Mouse (Mus musculus) limb, embryonic 12.5 days (tissue): Measurements from ENCODE around the gene Ubl7. TPM values are rescaled to one million over a fixed set of nuclear protein-coding genes. Genes with fewer than 3 reads are reported as not detected.

Source experiments
- ATAC-seq: fragments of 200-750 bp; cut with Nextera tagmentation; 2 replicates; pipeline ENCODE4 v1.8.0; 2017; ENCODE audit warnings: low read depth, moderate TSS enrichment; ENCODE audit not compliant: insufficient number of reproducible peaks, insufficient read depth, low FRiP score, low TSS enrichment
- H3K27ac ChIP-seq: fragments of 300-500 bp; sonication (generic); 2 replicates; pipeline ENCODE4 v1.5.1; 2016; ENCODE audit warnings: mild to moderate bottlenecking, moderate library complexity
- H3K27me3 ChIP-seq: fragments of 300-500 bp; sonication (generic); 2 replicates; pipeline ENCODE4 v1.6.1; 2016; ENCODE audit warnings: mild to moderate bottlenecking, moderate library complexity
- H3K36me3 ChIP-seq: fragments of 300-500 bp; sonication (generic); 2 replicates; pipeline ENCODE4 v1.6.1; 2016; ENCODE audit warnings: mild to moderate bottlenecking, moderate library complexity
- H3K4me1 ChIP-seq: fragments of 300-500 bp; sonication (generic); replicated peaks from 2 replicates; pipeline ENCODE4 v1.6.1; 2016
- H3K4me2 ChIP-seq: fragments of 300-500 bp; sonication (generic); 2 replicates; pipeline ENCODE4 v1.6.1; 2016; ENCODE audit warnings: mild to moderate bottlenecking, moderate library complexity
- H3K4me3 ChIP-seq: fragments of 300-500 bp; sonication (generic); replicated peaks from 2 replicates; pipeline ENCODE4 v1.5.1; 2016; ENCODE audit warnings: mild to moderate bottlenecking
- H3K9ac ChIP-seq: fragments of 300-500 bp; sonication (generic); replicated peaks from 2 replicates; pipeline ENCODE4 v1.6.1; 2016; ENCODE audit warnings: mild to moderate bottlenecking, moderate library complexity
- H3K9me3 ChIP-seq: fragments of 300-500 bp; sonication (generic); 2 replicates; pipeline ENCODE4 v1.6.1; 2016; ENCODE audit warnings: mild to moderate bottlenecking, moderate library complexity
- WGBS: fragments of 180-500 bp; shearing (Covaris S2); methylation state at CpG from one replicate; pipeline ENCODE4 v1.1.7; 2016; 5-methylcytosine and 5-hydroxymethylcytosine counted together
- polyA plus RNA-seq: library from polyadenylated mRNA; unstranded; fragments of >200 nt; fragmentation: Nextera tagmentation; extraction: Ambion mirVana; gene quantifications from 2 replicates; pipeline ENCODE4 v1.2.1, GENCODE M21; 2016

Ubl7 gene
- polyA plus RNA-seq, 1 experiment from 2014 or later: 124 TPM

- 42% methylated on average over 8 of the region's 8 CpGs for WGBS
- Histone ChIP-seq H3K9me3 (no peaks in the 10 kb centered on the region), H3K36me3 (no peaks in the 10 kb centered on the region), H3K27ac (no peak overlapping the region), H3K4me3 (no peak overlapping the region), H3K27me3 (peaks cover 31% of the 10 kb centered on the region), H3K4me1 (peaks cover 32% of the 10 kb centered on the region), H3K9ac (no peak overlapping the region), H3K4me2 (no peak overlapping the region)
- no peak for ATAC-seq
These were observed 39.1 kb downstream of the Ubl7 start for GRCm38 (mm10) chr9:57949879-57950278.

- Histone ChIP-seq H3K4me1 (peaks cover 32% of the 10 kb centered on the region), H3K4me2 (no peak overlapping the region), H3K27me3 (peaks cover 25% of the 10 kb centered on the region), H3K9me3 (no peaks in the 10 kb centered on the region), H3K9ac (no peak overlapping the region), H3K4me3 (no peak overlapping the region), H3K27ac (no peak overlapping the region), H3K36me3 (no peaks in the 10 kb centered on the region)
- no peak for ATAC-seq
- WGBS: 58% methylated on average over 9 of the region's 9 CpGs
These were observed 39.7 kb downstream of the Ubl7 start for GRCm38 (mm10) chr9:57950519-57950918.

GRCm38 (mm10) chr9:57951993-57952392 lies 41.2 kb downstream of the Ubl7 start:
- ATAC-seq: no peak
- H3K27ac ChIP-seq: no peak overlapping the region
- H3K9ac ChIP-seq: no peak overlapping the region
- 53% methylated on average over 6 of the region's 6 CpGs for WGBS
- peaks cover 29% of the 10 kb centered on the region for H3K4me1 ChIP-seq
- no peak overlapping the region for H3K4me3 ChIP-seq
- H3K27me3 ChIP-seq: peaks cover 20% of the 10 kb centered on the region
- no peaks in the 10 kb centered on the region for H3K36me3 ChIP-seq
- no peak overlapping the region for H3K4me2 ChIP-seq
- H3K9me3 ChIP-seq: no peaks in the 10 kb centered on the region

- no peak overlapping the region for H3K27ac ChIP-seq
- ATAC-seq: no peak
- 85% methylated on average over 12 of the region's 12 CpGs for WGBS
These were observed 44.4 kb downstream of the Ubl7 start for GRCm38 (mm10) chr9:57954962-57955744.

GRCm38 (mm10) chr9:57955764-57956163 lies 45.0 kb downstream of the Ubl7 start:
- no peak overlapping the region for H3K4me2 ChIP-seq
- H3K36me3 ChIP-seq: no peaks in the 10 kb centered on the region
- no peak overlapping the region for H3K9ac ChIP-seq
- no peaks in the 10 kb centered on the region for H3K9me3 ChIP-seq
- no peak overlapping the region for H3K4me3 ChIP-seq
- peaks cover 9% of the 10 kb centered on the region for H3K4me1 ChIP-seq
- no peak for ATAC-seq
- peaks cover 12% of the 10 kb centered on the region for H3K27me3 ChIP-seq
- 88% methylated on average over 6 of the region's 6 CpGs for WGBS
- H3K27ac ChIP-seq: no peak overlapping the region

More at GRCm38 (mm10) chr9:57954962-57955744, 44.4 kb downstream of the Ubl7 start:
- no peak overlapping the region for H3K9ac ChIP-seq
- H3K27me3 ChIP-seq: peaks cover 16% of the 10 kb centered on the region
- H3K4me2 ChIP-seq: no peak overlapping the region
- H3K4me3 ChIP-seq: no peak overlapping the region
- H3K4me1 ChIP-seq: peaks cover 14% of the 10 kb centered on the region
- H3K36me3 ChIP-seq: no peaks in the 10 kb centered on the region
- no peaks in the 10 kb centered on the region for H3K9me3 ChIP-seq

- no peak for ATAC-seq
- H3K4me3 ChIP-seq: no peak overlapping the region
- 84% methylated on average over 9 of the region's 9 CpGs for WGBS
- no peak overlapping the region for H3K9ac ChIP-seq
- H3K4me2 ChIP-seq: no peak overlapping the region
- H3K27ac ChIP-seq: no peak overlapping the region
- no peaks in the 10 kb centered on the region for H3K36me3 ChIP-seq
- peaks cover 7% of the 10 kb centered on the region; the same call in 1 of the 2 replicates for H3K27me3 ChIP-seq
- peaks cover 9% of the 10 kb centered on the region for H3K4me1 ChIP-seq
- no peaks in the 10 kb centered on the region for H3K9me3 ChIP-seq
These were observed 45.5 kb downstream of the Ubl7 start for GRCm38 (mm10) chr9:57956196-57956837.

- no peak for ATAC-seq
- peaks cover 7% of the 10 kb centered on the region for H3K4me1 ChIP-seq
- H3K9ac ChIP-seq: no peak overlapping the region
- H3K27me3 ChIP-seq: peaks cover 4% of the 10 kb centered on the region; the same call in 1 of the 2 replicates
- H3K4me3 ChIP-seq: no peak overlapping the region
- H3K9me3 ChIP-seq: no peaks in the 10 kb centered on the region
- H3K27ac ChIP-seq: no peak overlapping the region
- no peak overlapping the region for H3K4me2 ChIP-seq
- H3K36me3 ChIP-seq: no peaks in the 10 kb centered on the region
- 75% methylated on average over 5 of the region's 5 CpGs for WGBS
These were observed 46.1 kb downstream of the Ubl7 start for GRCm38 (mm10) chr9:57956838-57957236.

GRCm38 (mm10) chr9:57958615-57959014 lies 47.8 kb downstream of the Ubl7 start:
- H3K36me3 ChIP-seq: no peaks in the 10 kb centered on the region
- H3K4me3 ChIP-seq: no peak overlapping the region
- no peak overlapping the region for H3K27ac ChIP-seq
- H3K27me3 ChIP-seq: peaks cover 1% of the 10 kb centered on the region; the same call in 1 of the 2 replicates
- no peak for ATAC-seq
- H3K4me1 ChIP-seq: peaks cover 10% of the 10 kb centered on the region; the same call in 1 of the 2 replicates
- WGBS: 88% methylated on average over 1 of the region's 1 CpGs
- H3K4me2 ChIP-seq: no peak overlapping the region
- H3K9me3 ChIP-seq: no peaks in the 10 kb centered on the region
- H3K9ac ChIP-seq: no peak overlapping the region

GRCm38 (mm10) chr9:57959399-57959798 lies 48.6 kb downstream of the Ubl7 start:
- Histone ChIP-seq H3K9ac (no peak overlapping the region), H3K4me1 (peaks cover 10% of the 10 kb centered on the region; the same call in 1 of the 2 replicates), H3K4me3 (no peak overlapping the region), H3K4me2 (no peak overlapping the region), H3K36me3 (no peaks in the 10 kb centered on the region), H3K9me3 (no peaks in the 10 kb centered on the region), H3K27me3 (no peaks in the 10 kb centered on the region), H3K27ac (no peak overlapping the region)
- ATAC-seq: no peak
- WGBS: 56% methylated on average over 10 of the region's 10 CpGs

- 76% methylated on average over 17 of the region's 17 CpGs for WGBS
- H3K36me3 ChIP-seq: no peaks in the 10 kb centered on the region
- no peak overlapping the region for H3K27ac ChIP-seq
- no peak for ATAC-seq
- H3K4me2 ChIP-seq: no peak overlapping the region
- H3K27me3 ChIP-seq: no peaks in the 10 kb centered on the region
- H3K9me3 ChIP-seq: no peaks in the 10 kb centered on the region
- H3K4me1 ChIP-seq: peaks cover 10% of the 10 kb centered on the region
- H3K4me3 ChIP-seq: no peak overlapping the region
- H3K9ac ChIP-seq: no peak overlapping the region
These were observed 49.4 kb downstream of the Ubl7 start for GRCm38 (mm10) chr9:57959886-57960866.

GRCm38 (mm10) chr9:57961226-57961625 lies 50.4 kb downstream of the Ubl7 start:
- Histone ChIP-seq H3K27me3 (no peaks in the 10 kb centered on the region), H3K9ac (no peak overlapping the region), H3K9me3 (no peaks in the 10 kb centered on the region), H3K4me3 (no peak overlapping the region), H3K4me1 (peaks cover 10% of the 10 kb centered on the region), H3K27ac (no peak overlapping the region), H3K4me2 (no peak overlapping the region), H3K36me3 (no peaks in the 10 kb centered on the region)
- WGBS: 90% methylated on average over 15 of the region's 15 CpGs
- ATAC-seq: no peak
